Mouse (Mus musculus): ENCODE data around the gene Rcor3. TPM values are rescaled to one million over a fixed set of nuclear protein-coding genes. Genes with fewer than 3 reads are reported as not detected.

Gene Rcor3
- total and polyA plus RNA-seq, 3 experiments: 6.7 to 15.5 TPM; not detected in 1

DNA sequence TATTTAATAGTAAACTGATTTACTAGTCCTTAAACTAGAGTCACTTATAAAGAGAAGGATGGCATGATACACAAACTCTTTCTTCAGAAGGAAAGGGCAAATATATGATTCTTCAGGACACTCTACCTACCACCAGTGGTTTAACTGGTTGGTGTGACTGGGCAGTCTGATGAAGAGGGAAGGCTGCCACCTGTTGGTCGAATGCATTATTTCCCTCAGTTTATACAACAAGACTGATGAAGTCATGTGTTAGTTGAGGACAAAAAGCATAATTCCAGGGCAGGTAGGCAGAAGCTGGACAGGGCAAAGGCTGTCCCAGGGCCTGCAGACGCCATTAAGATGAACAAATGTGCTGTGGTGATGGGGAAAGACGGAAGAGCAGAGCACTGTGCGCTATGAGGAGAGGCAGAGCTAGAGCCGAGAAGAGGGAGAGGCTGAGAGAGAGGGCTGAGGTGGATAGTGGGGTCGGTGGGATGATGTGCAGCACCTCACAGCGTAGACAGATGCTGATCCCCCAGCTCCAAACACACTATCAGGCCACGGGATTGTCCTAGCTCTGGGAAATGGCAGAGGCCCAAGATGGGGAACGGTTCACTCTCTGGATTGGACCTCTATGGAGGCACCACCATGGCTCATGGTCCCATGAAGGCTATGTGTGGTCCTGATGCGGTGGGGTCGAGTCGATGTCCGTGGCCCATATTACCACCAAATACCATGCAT, 43.3 kb downstream of the Rcor3 start:
- H3K27ac ChIP-seq (ENCODE audit: control insufficient read depth, low read depth, low read length): no peak overlapping the region
- no peaks in the 10 kb centered on the region for H3K27me3 ChIP-seq (ENCODE audit: control insufficient read depth in 1 of 2, insufficient read depth in 2 of 2, low read length in 2 of 2)
- H3K4me3 ChIP-seq (ENCODE audit: control insufficient read depth in 1 of 2, insufficient read depth in 1 of 2, low read depth in 2 of 2, low read length in 2 of 2): no peak overlapping the region
- no peak for TF ChIP-seq ZKSCAN1 (IDR thresholded peaks at IDR 0.05; ENCODE audit: low read depth, low read length)
- TF ChIP-seq RAD21 (IDR thresholded peaks at IDR 0.05; ENCODE audit: low read depth, low read length): peak; percentile 70
- peak; percentile 67 to 88 (median 81) for TF ChIP-seq CTCF (IDR thresholded peaks at IDR 0.05 in 2 of 3, conservative IDR thresholded peaks at IDR 0.05 in 1 of 3; ENCODE audit: control insufficient read depth in 1 of 3, insufficient read depth in 1 of 3, low read depth in 2 of 3, low read length in 3 of 3, poor library complexity in 1 of 3, severe bottlenecking in 1 of 3)
- TF ChIP-seq SMC3 (IDR thresholded peaks at IDR 0.05; ENCODE audit: low read depth, low read length): peak; percentile 90
- no peak for TF ChIP-seq CHD2 (IDR thresholded peaks at IDR 0.05; ENCODE audit: low read length)
- TF ChIP-seq POLR2AphosphoS2 (IDR thresholded peaks at IDR 0.05; ENCODE audit: low read length): no peak
- TF ChIP-seq JUND (IDR thresholded peaks at IDR 0.05; ENCODE audit: low read depth, low read length): no peak
- TF ChIP-seq CHD1 (IDR thresholded peaks at IDR 0.05; ENCODE audit: low read depth, low read length): no peak
- no peak for TF ChIP-seq RCOR1 (IDR thresholded peaks at IDR 0.05; ENCODE audit: low read depth, low read length)
- TF ChIP-seq MXI1 (IDR thresholded peaks at IDR 0.05; ENCODE audit: low read depth, low read length): no peak
- peak; percentile 67 for TF ChIP-seq ZC3H11A (IDR thresholded peaks at IDR 0.05; ENCODE audit: low read depth, low read length)
- no peak for TF ChIP-seq GABPA (IDR thresholded peaks at IDR 0.05; ENCODE audit: low read depth, low read length)
- TF ChIP-seq NRF1 (IDR thresholded peaks at IDR 0.05; ENCODE audit: insufficient read depth, low read depth, low read length, poor library complexity, severe bottlenecking): no peak
- no peak for TF ChIP-seq TAL1 (IDR thresholded peaks at IDR 0.05; ENCODE audit: low read length)
- TF ChIP-seq ELF1 (IDR thresholded peaks at IDR 0.05; ENCODE audit: low read depth, low read length): no peak
- TF ChIP-seq BHLHE40 (IDR thresholded peaks at IDR 0.05; ENCODE audit: borderline replicate concordance, low read depth, low read length): no peak
- no peak for TF ChIP-seq ETS1 (IDR thresholded peaks at IDR 0.05; ENCODE audit: low read depth, low read length)
- TF ChIP-seq MEF2A (IDR thresholded peaks at IDR 0.05; ENCODE audit: extremely low read depth, insufficient replicate concordance, low read depth, low read length, poor library complexity, severe bottlenecking): no peak
- no peaks in the 10 kb centered on the region for H3K9me3 ChIP-seq (replicated peaks; ENCODE audit: insufficient read depth, low read length)
- no peaks in the 10 kb centered on the region; the same call in 1 of the 2 replicates for H3K79me2 ChIP-seq (ENCODE audit: control insufficient read depth, insufficient read depth, low read length, poor library complexity)
- H3K36me3 ChIP-seq (ENCODE audit: control insufficient read depth in 1 of 2, insufficient read depth in 2 of 2, low read length in 2 of 2): peaks cover 6% of the 10 kb centered on the region in 2 experiments; a peak in 3 of 4 replicates
- H3K9ac ChIP-seq (ENCODE audit: control insufficient read depth, low read depth, low read length, poor library complexity, severe bottlenecking): no peak overlapping the region
- peak; percentile 80 for DNase-seq (ENCODE audit: low read depth, low spot score)
- peaks cover 3 to 14% of the 10 kb centered on the region in 2 experiments for H3K4me1 ChIP-seq (ENCODE audit: control insufficient read depth in 1 of 2, insufficient read depth in 2 of 2, low read length in 2 of 2)

All from MEL (cell line).